Mouse (Mus musculus) forebrain, embryonic 14.5 days (tissue): Measurements from ENCODE around the gene Vinac1. TPM values are rescaled to one million over a fixed set of nuclear protein-coding genes. Genes with fewer than 3 reads are reported as not detected.
A peak's percentile ranks its signal among the peaks of the same experiment; 100 is the strongest.

ENCODE experiments used
- ATAC-seq: fragments of 200-750 bp; cut with Nextera tagmentation; 2 replicates; pipeline ENCODE4 v1.8.0; 2017; ENCODE audit warnings: mild to moderate bottlenecking, moderate library complexity
- DNase-seq: peaks from one replicate; pipeline ENCODE4 v3.0.0-alpha.2; 2015; ENCODE audit warnings: low spot score
- H3K27ac ChIP-seq: fragments of 300-500 bp; sonication (generic); 2 replicates; pipeline ENCODE4 v1.5.1; 2014; ENCODE audit warnings: low read depth, mild to moderate bottlenecking, control low read depth, low read length, moderate library complexity
- H3K27me3 ChIP-seq: fragments of 300-500 bp; sonication (generic); replicated peaks from 2 replicates; pipeline ENCODE4 v1.6.1; 2014; ENCODE audit warnings: low read length, control low read depth, mixed read lengths; ENCODE audit not compliant: control insufficient read depth, insufficient read depth
- H3K36me3 ChIP-seq: fragments of 300-500 bp; sonication (generic); 2 replicates; pipeline ENCODE4 v1.6.1; 2014; ENCODE audit warnings: low read length, control low read depth; ENCODE audit not compliant: control insufficient read depth, insufficient read depth
- H3K4me1 ChIP-seq: fragments of 300-500 bp; sonication (generic); 2 replicates; pipeline ENCODE4 v1.6.1; 2014; ENCODE audit warnings: antibody characterized with exemption, low read length, control low read depth; ENCODE audit not compliant: control insufficient read depth, insufficient read depth
- H3K4me2 ChIP-seq: fragments of 300-500 bp; sonication (generic); 2 replicates; pipeline ENCODE4 v1.6.1; 2014; ENCODE audit warnings: mild to moderate bottlenecking, control low read depth, low read length
- H3K4me3 ChIP-seq: fragments of 300-500 bp; sonication (generic); 2 replicates; pipeline ENCODE4 v1.5.1; 2014; ENCODE audit warnings: low read depth, low read length, control low read depth
- H3K9ac ChIP-seq: fragments of 300-500 bp; sonication (generic); 2 replicates; pipeline ENCODE4 v1.6.1; 2014; ENCODE audit warnings: mild to moderate bottlenecking, low read length, control low read depth, moderate library complexity
- H3K9me3 ChIP-seq: fragments of 300-500 bp; sonication (generic); replicated peaks from 2 replicates; pipeline ENCODE4 v1.6.1; 2016; ENCODE audit warnings: low read length, control low read depth, mixed read lengths; ENCODE audit not compliant: control insufficient read depth
- WGBS: fragments of 180-500 bp; shearing (Covaris S2); extraction: QIAGEN DNeasy Blood & Tissue Kit; methylation state at CpG from one replicate; pipeline ENCODE4 v1.1.7; 2014; 5-methylcytosine and 5-hydroxymethylcytosine counted together
- polyA plus RNA-seq: library from polyadenylated mRNA; unstranded; fragments of >200 nt; fragmentation: Nextera tagmentation; extraction: Ambion mirVana; gene quantifications from 2 replicates; pipeline ENCODE4 v1.2.1, GENCODE M21; 2014

The Vinac1 gene
- polyA plus RNA-seq = 0.28 and 0.42 TPM in 2 replicates

- Histone ChIP-seq H3K4me2 (no peak within 1 kb of the TSS), H3K27ac (no peak within 1 kb of the TSS), H3K36me3 (no peaks in the 10 kb centered on the region), H3K4me3 (no peak within 1 kb of the TSS), H3K9me3 (no peaks in the 10 kb centered on the region), H3K4me1 (no peaks in the 10 kb centered on the region), H3K9ac (no peak within 1 kb of the TSS), H3K27me3 (no peaks in the 10 kb centered on the region)
- WGBS = 78% methylated on average over 8 of the region's 8 CpGs
- DNase-seq = no peak
- no peak for ATAC-seq
Measured at GRCm38 (mm10) chr2:129047811-129048210, at the start of gene Vinac1. TSS of gene Vinac1 (minus strand) at chr2:129048172.

DNA sequence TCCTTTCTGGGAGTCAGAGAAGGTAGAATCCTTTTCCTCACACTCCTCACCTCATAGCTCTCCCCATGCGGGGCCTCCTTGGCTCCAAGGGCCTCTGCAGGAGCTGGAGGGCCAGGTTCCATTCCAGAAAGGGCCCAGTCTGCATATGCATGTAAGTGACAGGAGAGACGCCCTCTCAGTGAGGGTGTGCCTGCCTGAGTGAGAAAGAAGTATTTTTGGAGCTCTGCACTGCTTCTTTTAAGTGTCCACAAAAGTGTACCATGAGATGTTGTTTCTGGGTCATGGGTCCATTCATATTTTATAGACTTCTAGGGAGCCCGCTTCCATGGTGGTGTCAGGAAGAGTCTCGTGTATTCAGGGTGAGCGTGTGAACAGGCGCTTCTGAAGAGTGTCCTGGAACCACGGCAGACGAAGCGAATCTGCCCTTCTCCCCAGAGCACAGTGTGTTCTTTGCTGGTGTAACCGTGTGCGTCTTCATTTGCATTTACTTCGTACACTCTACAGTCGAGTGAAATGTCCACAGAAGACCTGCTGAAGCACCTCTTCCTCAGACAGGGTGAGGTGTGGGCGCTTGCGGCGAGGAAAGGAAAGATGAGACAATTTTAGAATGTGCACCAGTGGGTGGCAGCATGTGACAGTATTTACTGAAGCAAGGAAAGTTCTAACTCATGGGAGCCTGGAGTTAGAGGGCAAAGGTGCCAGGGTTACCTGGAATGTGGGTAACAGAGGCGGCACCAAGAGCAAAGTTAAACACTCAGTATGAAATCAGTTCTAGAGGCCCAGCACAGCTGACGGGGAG lies 46.2 kb upstream of the Vinac1 start:
- no peak for ATAC-seq
- Histone ChIP-seq H3K27ac (no peak overlapping the region), H3K9me3 (no peaks in the 10 kb centered on the region), H3K4me3 (no peak overlapping the region), H3K36me3 (peaks cover 62% of the 10 kb centered on the region), H3K27me3 (no peaks in the 10 kb centered on the region), H3K4me1 (no peaks in the 10 kb centered on the region), H3K4me2 (no peak overlapping the region), H3K9ac (no peak overlapping the region)
- no peak for DNase-seq
- WGBS = 93% methylated on average over 18 of the region's 18 CpGs

DNA sequence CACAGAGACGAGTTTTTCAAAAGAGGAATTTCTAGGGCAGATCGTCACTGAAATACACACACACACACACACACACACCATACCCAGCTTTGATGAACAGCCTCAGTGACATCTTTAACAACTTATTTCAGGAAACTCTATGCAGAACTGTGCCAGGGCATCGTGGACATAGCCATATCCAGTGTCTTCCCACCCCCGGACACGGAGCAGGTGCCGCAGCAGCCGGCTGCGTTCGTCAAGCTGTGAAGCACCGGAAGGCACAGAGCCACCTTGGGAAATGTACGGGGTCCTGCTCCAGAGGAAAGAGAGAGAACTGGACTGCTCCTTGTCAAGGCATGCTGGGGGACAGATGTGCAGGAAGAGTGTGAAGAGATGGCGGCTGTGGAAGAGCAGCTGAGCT lies 44.8 kb upstream of the Vinac1 start:
- WGBS = 92% methylated on average over 12 of the region's 12 CpGs
- peaks cover 73% of the 10 kb centered on the region for H3K36me3 ChIP-seq
- no peaks in the 10 kb centered on the region for H3K4me1 ChIP-seq

GRCm38 (mm10) chr2:129090370-129090769 lies 42.4 kb upstream of the Vinac1 start:
- no peaks in the 10 kb centered on the region for H3K27me3 ChIP-seq
- H3K4me3 ChIP-seq = no peak overlapping the region
- ATAC-seq (no peak), DNase-seq (no peak)
- 72% methylated on average over 4 of the region's 4 CpGs for WGBS
- H3K27ac ChIP-seq = no peak overlapping the region
- H3K9ac ChIP-seq = no peak overlapping the region
- H3K36me3 ChIP-seq = peaks cover 88% of the 10 kb centered on the region
- no peaks in the 10 kb centered on the region for H3K4me1 ChIP-seq
- H3K9me3 ChIP-seq = no peaks in the 10 kb centered on the region
- H3K4me2 ChIP-seq = no peak overlapping the region

More for the DNA sequence above, 44.8 kb upstream of the Vinac1 start:
- Histone ChIP-seq H3K4me2 (no peak overlapping the region), H3K27me3 (no peaks in the 10 kb centered on the region), H3K9me3 (no peaks in the 10 kb centered on the region), H3K4me3 (no peak overlapping the region), H3K27ac (no peak overlapping the region), H3K9ac (no peak overlapping the region)
- DNase-seq (no peak), ATAC-seq (no peak)

DNA sequence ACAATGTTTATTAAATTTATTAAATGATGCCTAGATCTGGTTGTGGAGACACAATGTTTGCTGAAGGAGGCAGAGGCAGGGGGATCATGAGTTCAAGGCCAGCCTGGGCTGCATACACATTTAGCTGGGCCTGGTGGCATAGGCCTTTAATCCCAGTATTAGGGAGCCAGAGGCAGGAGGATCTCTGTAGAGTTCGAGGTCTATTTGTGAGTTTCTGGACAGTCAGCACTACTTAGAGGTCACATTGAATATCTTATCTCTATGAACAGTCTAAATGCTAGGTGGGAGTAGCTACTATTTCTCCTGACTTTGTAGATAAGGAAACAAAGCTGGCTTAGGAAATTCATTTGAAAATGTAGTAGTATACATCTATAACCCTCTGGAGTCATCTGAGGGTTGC lies 39.5 kb upstream of the Vinac1 start:
- DNase-seq (no peak), ATAC-seq (no peak)
- no peak overlapping the region for H3K4me2 ChIP-seq
- 87% methylated on average over 1 of the region's 1 CpGs for WGBS
- H3K9ac ChIP-seq = no peak overlapping the region
- H3K27me3 ChIP-seq = no peaks in the 10 kb centered on the region
- no peaks in the 10 kb centered on the region for H3K4me1 ChIP-seq
- H3K27ac ChIP-seq = no peak overlapping the region
- no peak overlapping the region for H3K4me3 ChIP-seq
- H3K9me3 ChIP-seq = no peaks in the 10 kb centered on the region
- peaks cover 70% of the 10 kb centered on the region for H3K36me3 ChIP-seq

DNA sequence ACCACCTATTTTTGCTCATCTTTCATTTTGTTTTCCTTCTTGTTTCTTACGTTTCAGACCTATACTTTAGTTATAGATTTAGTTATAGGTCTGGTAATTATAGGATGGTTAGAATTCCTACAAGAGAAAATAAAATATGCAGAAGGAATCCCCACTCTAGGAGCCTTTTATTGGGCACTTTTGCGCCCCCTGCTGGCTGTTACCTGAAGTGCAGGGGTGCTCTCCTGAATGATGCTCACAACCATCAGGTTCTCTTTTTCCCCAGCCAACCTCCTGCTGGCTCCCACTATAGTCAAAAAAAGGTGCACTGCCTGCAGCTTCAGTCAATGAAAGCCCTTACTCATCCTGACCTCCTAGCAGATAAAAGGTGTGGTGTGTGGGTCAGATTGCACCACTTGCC lies 37.0 kb upstream of the Vinac1 start:
- no peak for ATAC-seq
- no peak overlapping the region for H3K27ac ChIP-seq
- H3K9ac ChIP-seq = no peak overlapping the region
- H3K27me3 ChIP-seq = no peaks in the 10 kb centered on the region
- H3K36me3 ChIP-seq = peaks cover 69% of the 10 kb centered on the region
- no peak overlapping the region for H3K4me2 ChIP-seq
- WGBS = 49% methylated on average over 2 of the region's 2 CpGs
- no peak overlapping the region for H3K4me3 ChIP-seq
- no peaks in the 10 kb centered on the region for H3K4me1 ChIP-seq
- H3K9me3 ChIP-seq = no peaks in the 10 kb centered on the region
- peak; percentile 65 for DNase-seq

GRCm38 (mm10) chr2:129083514-129083913 lies 35.5 kb upstream of the Vinac1 start:
- Histone ChIP-seq H3K9me3 (no peaks in the 10 kb centered on the region), H3K4me3 (no peak overlapping the region), H3K4me1 (no peaks in the 10 kb centered on the region), H3K27me3 (no peaks in the 10 kb centered on the region), H3K4me2 (no peak overlapping the region), H3K9ac (no peak overlapping the region), H3K27ac (no peak overlapping the region), H3K36me3 (peaks cover 67% of the 10 kb centered on the region)
- no peak for DNase-seq
- no peak for ATAC-seq
- 94% methylated on average over 5 of the region's 5 CpGs for WGBS

DNA sequence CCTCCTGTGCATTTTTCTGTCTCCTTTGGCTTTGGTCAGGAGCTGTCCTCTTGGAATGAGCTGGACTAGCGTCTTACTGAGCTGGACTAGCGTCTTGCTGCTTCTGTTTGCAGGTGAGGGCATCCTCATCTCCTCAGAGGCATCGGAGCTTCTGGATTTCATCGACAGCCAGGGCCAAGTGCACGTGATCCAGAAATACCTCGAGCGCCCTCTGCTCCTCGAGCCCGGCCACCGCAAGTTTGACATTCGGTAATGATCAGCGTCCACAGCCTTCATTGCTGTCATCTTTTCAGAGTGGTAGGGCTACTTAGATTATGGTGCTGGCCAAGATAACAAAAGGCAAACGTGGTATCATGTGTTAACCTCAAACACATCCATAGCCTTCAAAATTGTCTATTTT lies 33.1 kb upstream of the Vinac1 start:
- Histone ChIP-seq H3K27me3 (no peaks in the 10 kb centered on the region), H3K9ac (no peak overlapping the region), H3K27ac (no peak overlapping the region), H3K36me3 (peaks cover 74% of the 10 kb centered on the region), H3K4me2 (no peak overlapping the region), H3K9me3 (no peaks in the 10 kb centered on the region), H3K4me1 (no peaks in the 10 kb centered on the region), H3K4me3 (no peak overlapping the region)
- ATAC-seq (no peak), DNase-seq (no peak)
- 78% methylated on average over 13 of the region's 13 CpGs for WGBS

GRCm38 (mm10) chr2:129079194-129079593 lies 31.2 kb upstream of the Vinac1 start:
- Histone ChIP-seq H3K4me1 (no peaks in the 10 kb centered on the region), H3K27ac (no peak overlapping the region), H3K27me3 (no peaks in the 10 kb centered on the region), H3K36me3 (peaks cover 70% of the 10 kb centered on the region), H3K4me2 (no peak overlapping the region), H3K9me3 (no peaks in the 10 kb centered on the region), H3K9ac (no peak overlapping the region), H3K4me3 (no peak overlapping the region)
- WGBS = 87% methylated on average over 2 of the region's 2 CpGs
- DNase-seq = no peak
- ATAC-seq = no peak
